Mouse (Mus musculus) ES-E14 (cell line): ENCODE results near the gene Raly. TPM values are rescaled to one million over a fixed set of nuclear protein-coding genes. Genes with fewer than 3 reads are reported as not detected.

Experiments used
- DNase-seq: peaks from one replicate; pipeline ENCODE4 v3.0.0-alpha.2; 2013; ENCODE audit warnings: low read depth, low spot score
- H3K27ac ChIP-seq: 2 replicates; pipeline ENCODE4 v1.5.1; 2012; ENCODE audit warnings: low read depth, mild to moderate bottlenecking, low read length, moderate library complexity, mixed read lengths; ENCODE audit not compliant: poor library complexity, insufficient read depth, severe bottlenecking
- H3K36me3 ChIP-seq: 2 replicates; pipeline ENCODE4 v1.6.1; 2012; ENCODE audit warnings: mild to moderate bottlenecking, low read length, moderate library complexity, mixed read lengths; ENCODE audit not compliant: control insufficient read depth, poor library complexity, insufficient read depth, severe bottlenecking
- H3K4me1 ChIP-seq, 2 experiments: fragments of 150-350 bp in 1 of 2; sonication (generic) in 1 of 2; 2 replicates each; pipeline ENCODE4 v1.6.1; 2012; ENCODE audit warnings: low read length in 2 of 2, mild to moderate bottlenecking in 1 of 2, mixed read lengths in 1 of 2; ENCODE audit not compliant: control insufficient read depth in 2 of 2, insufficient read depth in 2 of 2, poor library complexity in 1 of 2
- H3K4me3 ChIP-seq, 2 experiments: fragments of 150-350 bp in 1 of 2; sonication (generic) in 1 of 2; 2 replicates each; pipeline ENCODE4 v1.5.1; 2012; ENCODE audit warnings: low read length in 2 of 2, low read depth in 1 of 2, mild to moderate bottlenecking in 1 of 2, mixed read lengths in 1 of 2; ENCODE audit not compliant: insufficient read depth in 1 of 2, poor library complexity in 1 of 2, severe bottlenecking in 1 of 2
- H3K9ac ChIP-seq: 2 replicates; pipeline ENCODE4 v1.6.1; 2012; ENCODE audit warnings: low read depth, mild to moderate bottlenecking, low read length, mixed read lengths; ENCODE audit not compliant: poor library complexity, insufficient read depth, severe bottlenecking
- H3K9me3 ChIP-seq: fragments of 150-350 bp; sonication (generic); 2 replicates; pipeline ENCODE4 v1.6.1; 2012; ENCODE audit warnings: low read depth, mild to moderate bottlenecking, low read length; ENCODE audit not compliant: control insufficient read depth, insufficient read depth
- CHD2 ChIP-seq: IDR thresholded peaks from 2 replicates; pipeline ENCODE4 v1.6.1; 2014; ENCODE audit warnings: mild to moderate bottlenecking, low read depth, low read length, inconsistent platforms
- HCFC1 ChIP-seq: IDR thresholded peaks from 2 replicates; pipeline ENCODE4 v1.6.1; 2012; ENCODE audit warnings: low read length, inconsistent platforms, borderline replicate concordance; ENCODE audit not compliant: insufficient read depth
- MAFK ChIP-seq: IDR thresholded peaks from 2 replicates; pipeline ENCODE4 v1.6.1; 2014; ENCODE audit warnings: mild to moderate bottlenecking, low read depth, low read length, inconsistent platforms; ENCODE audit not compliant: insufficient read depth
- ZC3H11A ChIP-seq: IDR thresholded peaks from 2 replicates; pipeline ENCODE4 v1.6.1; 2012; ENCODE audit warnings: low read depth, mild to moderate bottlenecking, inconsistent platforms, low read length, borderline replicate concordance
- ZNF384 ChIP-seq: IDR thresholded peaks from 2 replicates; pipeline ENCODE4 v1.6.1; 2012; ENCODE audit warnings: low read depth, low read length, inconsistent platforms
- in situ Hi-C, 2 experiments: fragments of 600-800 bp; cut with MboI; formaldehyde crosslinking; loops; one replicate each; pipeline ENCODE4 v1.15.1; 2025; ENCODE audit warnings: low sequenced_read_pairs in 2 of 2, inconsistent platforms in 1 of 2; ENCODE audit not compliant: unreplicated experiment in 2 of 2
- total RNA-seq: library from RNA; depleted of rRNA; stranded (reverse); fragments of 300-350 nt; gene quantifications from 2 replicates; pipeline ENCODE4 v1.2.3, GENCODE M21; 2012; rRNA removed

The Raly gene
- total RNA-seq: 156 and 209 TPM in 2 replicates

DNA sequence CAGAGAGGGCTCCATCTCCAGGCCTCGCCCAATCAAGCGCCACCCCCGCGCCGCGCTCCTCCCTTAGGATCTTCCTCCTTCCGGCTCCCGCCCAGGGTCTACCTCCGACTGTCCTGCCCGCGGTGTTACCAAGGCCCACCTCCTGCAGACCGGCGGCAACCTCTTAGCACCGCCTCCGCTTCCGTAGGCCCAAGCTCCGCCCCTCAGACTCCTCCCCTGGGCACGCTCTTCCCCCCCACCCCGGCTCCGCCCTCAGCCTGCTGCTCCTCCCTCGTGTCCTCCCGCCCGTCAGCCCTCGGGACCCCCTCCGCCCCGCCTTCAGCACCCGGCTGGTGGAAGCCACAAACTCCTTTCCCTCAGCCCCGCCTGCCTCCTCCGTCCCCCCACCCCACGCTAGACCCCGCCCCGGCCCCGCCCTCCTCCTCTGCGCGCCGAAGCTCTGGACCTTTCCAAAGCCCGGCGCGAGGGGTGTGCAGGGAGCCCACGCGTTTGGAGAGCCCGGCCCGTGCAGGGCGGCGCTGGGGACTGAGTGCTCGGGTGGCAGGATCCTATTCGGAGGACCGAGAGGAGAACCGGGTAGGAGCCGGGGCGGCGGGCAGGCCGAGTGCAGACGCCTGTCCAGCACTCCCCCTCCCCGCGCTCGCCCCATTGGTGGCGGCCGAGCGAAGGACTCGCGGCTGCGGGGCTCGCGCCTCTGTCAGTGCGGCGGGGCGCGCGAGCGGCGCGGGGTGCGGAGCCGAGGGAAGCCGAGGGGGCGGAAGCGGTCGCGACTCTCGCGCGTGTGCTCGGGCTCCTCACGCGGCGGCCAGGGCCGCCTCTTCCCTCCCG, at the start of gene Raly, which contains the start of gene a:
TSS of gene Raly (plus strand) at position 441 of the 828 bp plus-strand sequence.
TSS of gene a (plus strand) at position 747 of the 828 bp plus-strand sequence.
- Histone ChIP-seq H3K4me1 (peaks cover 2 to 12% of the 10 kb centered on the region in 2 experiments; a peak in 2 of 4 replicates), H3K27ac (peak within 1 kb of the TSS; percentile 96), H3K9me3 (no peaks in the 10 kb centered on the region), H3K4me3 (peak within 1 kb of the TSS; percentile 84 to 94), H3K9ac (peak within 1 kb of the TSS; percentile 98), H3K36me3 (no peaks in the 10 kb centered on the region)
- in situ Hi-C loops: no loop called here
- DNase-seq: peak; percentile 98
- TF ChIP-seq HCFC1: no peak
- TF ChIP-seq CHD2: no peak
- 0 out of 2 replicates have a peak, but pooled peaks have one; percentile 3 for TF ChIP-seq ZNF384

DNA sequence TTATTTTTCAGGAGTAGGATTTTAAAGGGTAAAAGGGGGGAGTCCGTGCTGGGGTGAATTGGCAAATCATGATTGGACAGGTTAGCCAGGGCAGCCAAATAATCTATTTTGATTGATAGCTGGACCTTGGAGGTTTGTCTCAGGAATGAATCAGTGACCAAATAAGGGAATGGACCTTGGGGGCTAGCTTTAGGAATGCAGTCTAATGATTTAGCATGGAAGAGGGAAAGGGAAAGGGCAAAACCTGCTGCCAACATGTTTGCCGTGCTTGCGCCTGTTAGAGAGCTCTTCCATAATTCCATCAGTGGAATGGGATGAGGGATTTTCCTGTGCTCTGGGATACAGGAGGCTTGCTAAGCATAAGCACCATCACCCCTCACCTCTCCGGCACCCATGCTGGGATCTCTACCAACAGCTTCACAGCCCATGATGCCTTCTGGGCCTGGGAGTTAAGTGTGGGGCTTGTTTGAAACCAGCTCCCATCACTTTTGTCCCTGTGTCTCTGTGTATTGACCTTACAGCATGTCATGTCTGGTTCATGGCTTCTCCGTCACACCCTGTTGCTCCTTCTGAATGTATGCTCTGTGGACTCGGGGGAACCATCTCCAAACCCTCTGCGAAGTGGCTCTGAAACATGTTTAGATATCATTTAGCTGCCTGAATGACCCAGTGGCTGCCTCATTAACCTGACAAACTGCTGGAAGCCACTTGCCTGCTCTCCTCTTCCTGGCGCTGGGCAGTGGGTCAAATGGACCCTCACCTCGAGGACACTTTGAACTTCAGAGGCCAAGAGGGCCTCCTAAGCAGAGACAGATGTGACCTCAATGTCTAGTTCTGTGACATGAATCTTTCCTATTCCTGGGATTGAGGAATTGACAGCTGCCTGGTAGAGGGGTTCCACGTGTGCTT, 47.7 kb upstream of the Raly start:
- Histone ChIP-seq H3K9ac (no peak overlapping the region; the same call in 1 of the 2 replicates), H3K4me3 (no peak overlapping the region), H3K9me3 (no peaks in the 10 kb centered on the region), H3K36me3 (no peaks in the 10 kb centered on the region), H3K27ac (no peak overlapping the region), H3K4me1 (no peaks in the 10 kb centered on the region)
- no peak for DNase-seq
- no peak for TF ChIP-seq ZNF384
- in situ Hi-C loops: no loop called here

DNA sequence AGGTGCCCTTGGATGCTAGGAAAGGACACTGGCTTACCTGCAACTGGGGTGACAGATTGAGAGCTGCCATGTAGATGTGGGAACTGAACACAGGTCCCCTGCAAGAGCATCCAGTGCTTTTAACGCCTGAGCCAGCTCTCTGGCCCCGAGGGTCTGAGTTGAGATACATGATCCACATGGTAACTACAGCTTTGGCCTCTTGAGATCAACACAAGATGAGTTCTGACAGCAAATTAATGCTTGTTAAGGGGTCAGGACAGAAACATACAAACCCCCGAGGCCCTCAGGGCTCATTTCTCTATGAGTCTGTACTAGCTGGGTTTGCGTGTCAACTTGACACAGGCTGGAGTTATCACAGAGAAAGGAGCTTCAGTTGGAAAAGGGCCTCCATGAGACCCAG, 47.0 kb upstream of the Raly start:
- Histone ChIP-seq H3K4me1 (no peaks in the 10 kb centered on the region), H3K4me3 (no peak overlapping the region), H3K9ac (no peak overlapping the region), H3K9me3 (no peaks in the 10 kb centered on the region), H3K36me3 (no peaks in the 10 kb centered on the region), H3K27ac (no peak overlapping the region)
- no peak for TF ChIP-seq MAFK
- TF ChIP-seq ZC3H11A: no peak
- TF ChIP-seq CHD2: no peak
- no peak for TF ChIP-seq HCFC1
- TF ChIP-seq ZNF384: no peak
- in situ Hi-C loops: no loop called here
- DNase-seq: no peak

DNA sequence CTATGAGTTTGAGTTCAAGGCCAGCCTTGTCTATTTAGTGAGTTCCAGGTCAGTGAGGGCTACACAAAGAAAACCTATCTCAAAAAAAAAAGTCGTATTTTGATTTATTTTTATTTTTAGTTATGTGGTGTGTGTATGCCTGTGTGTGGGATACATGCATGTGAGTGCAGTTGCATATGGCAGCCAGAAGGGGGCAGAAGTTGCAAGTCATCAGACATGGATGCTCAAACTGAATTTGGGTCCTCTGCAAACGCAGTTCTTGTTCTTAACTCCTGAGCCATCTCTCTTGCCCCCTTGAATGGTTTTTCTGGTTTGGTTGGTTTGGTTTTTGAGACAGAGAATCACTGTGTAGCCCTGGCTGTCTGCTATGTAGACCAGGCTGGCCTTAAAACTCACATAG, 42.5 kb upstream of the Raly start:
- H3K36me3 ChIP-seq: no peaks in the 10 kb centered on the region
- no peak for DNase-seq
- TF ChIP-seq HCFC1: no peak
- no peak for TF ChIP-seq MAFK
- TF ChIP-seq ZNF384: no peak
- TF ChIP-seq ZC3H11A: no peak
- TF ChIP-seq CHD2: no peak
- no peak overlapping the region for H3K27ac ChIP-seq
- no peak overlapping the region for H3K4me3 ChIP-seq
- H3K4me1 ChIP-seq: peaks cover 2 to 5% of the 10 kb centered on the region in 2 experiments; a peak in 3 of 4 replicates
- in situ Hi-C loops: no loop called here
- no peak overlapping the region for H3K9ac ChIP-seq
- H3K9me3 ChIP-seq: no peaks in the 10 kb centered on the region
